Mouse (Mus musculus): ENCODE data around the gene Uqcr11. TPM values are rescaled to one million over a fixed set of nuclear protein-coding genes. Genes with fewer than 3 reads are reported as not detected.
A peak's percentile ranks its signal among the peaks of the same experiment; 100 is the strongest.

Gene Uqcr11
- polyA plus RNA-seq, 1 experiment from 2014 or later: 899 TPM

- DNase-seq (ENCODE audit: low spot score) (no peak), ATAC-seq (ENCODE audit: low FRiP score, low TSS enrichment) (no peak)
- H3K9me3 ChIP-seq (ENCODE audit: control insufficient read depth, low read length): no peaks in the 10 kb centered on the region
- no peak overlapping the region for H3K9ac ChIP-seq (ENCODE audit: low read length)
- H3K4me3 ChIP-seq (ENCODE audit: low read depth, low read length): no peak overlapping the region
- no peaks in the 10 kb centered on the region for H3K27me3 ChIP-seq (ENCODE audit: control insufficient read depth, insufficient read depth, low read length)
- no peak overlapping the region for H3K27ac ChIP-seq (replicated peaks)
- TF ChIP-seq EP300 (optimal IDR thresholded peaks at IDR 0.05): no peak
- peak; percentile 29; the same call in 1 of the 2 replicates for TF ChIP-seq CTCF (IDR thresholded peaks at IDR 0.05; ENCODE audit: low read depth)
- no peaks in the 10 kb centered on the region for H3K4me1 ChIP-seq (replicated peaks; ENCODE audit: control insufficient read depth, insufficient read depth)
- H3K4me2 ChIP-seq (replicated peaks; ENCODE audit: low read depth): no peak overlapping the region
- 93% methylated on average over 3 of the region's 3 CpGs for WGBS
- peaks cover 54% of the 10 kb centered on the region for H3K36me3 ChIP-seq (ENCODE audit: control insufficient read depth, insufficient read depth, low read length)
Observed at GRCm38 (mm10) chr10:80425041-80425440, 18.4 kb upstream of the Uqcr11 start.

GRCm38 (mm10) chr10:80423562-80423961 is 16.9 kb upstream of the Uqcr11 start:
- TF ChIP-seq CTCF (IDR thresholded peaks at IDR 0.05; ENCODE audit: low read depth) (no peak), EP300 (optimal IDR thresholded peaks at IDR 0.05) (no peak)

GRCm38 (mm10) chr10:80421651-80422472 is 15.2 kb upstream of the Uqcr11 start:
- Histone ChIP-seq H3K27ac (replicated peaks) (no peak overlapping the region), H3K4me1 (replicated peaks; ENCODE audit: control insufficient read depth, insufficient read depth) (no peaks in the 10 kb centered on the region)
- peak; percentile 21; the same call in 1 of the 2 replicates for ATAC-seq (ENCODE audit: low FRiP score, low TSS enrichment)

More at GRCm38 (mm10) chr10:80423562-80423961, 16.9 kb upstream of the Uqcr11 start:
- H3K36me3 ChIP-seq (ENCODE audit: control insufficient read depth, insufficient read depth, low read length): peaks cover 60% of the 10 kb centered on the region
- H3K9ac ChIP-seq (ENCODE audit: low read length): no peak overlapping the region
- peak overlapping the region; percentile 30; the same call in 1 of the 2 replicates for H3K27ac ChIP-seq (replicated peaks)
- ATAC-seq (ENCODE audit: low FRiP score, low TSS enrichment): no peak; the same call in 1 of the 2 replicates
- WGBS: 32% methylated on average over 4 of the region's 4 CpGs
- no peaks in the 10 kb centered on the region for H3K9me3 ChIP-seq (ENCODE audit: control insufficient read depth, low read length)
- H3K27me3 ChIP-seq (ENCODE audit: control insufficient read depth, insufficient read depth, low read length): no peaks in the 10 kb centered on the region
- H3K4me1 ChIP-seq (replicated peaks; ENCODE audit: control insufficient read depth, insufficient read depth): no peaks in the 10 kb centered on the region
- peak; percentile 61 for DNase-seq (ENCODE audit: low spot score)
- no peak overlapping the region for H3K4me3 ChIP-seq (ENCODE audit: low read depth, low read length)
- no peak overlapping the region for H3K4me2 ChIP-seq (replicated peaks; ENCODE audit: low read depth)

GRCm38 (mm10) chr10:80421208-80421607 is 14.6 kb upstream of the Uqcr11 start:
- peaks cover 58% of the 10 kb centered on the region for H3K36me3 ChIP-seq (ENCODE audit: control insufficient read depth, insufficient read depth, low read length)
- no peak for ATAC-seq (ENCODE audit: low FRiP score, low TSS enrichment)
- TF ChIP-seq CTCF (IDR thresholded peaks at IDR 0.05; ENCODE audit: low read depth): no peak

More at GRCm38 (mm10) chr10:80421651-80422472, 15.2 kb upstream of the Uqcr11 start:
- Histone ChIP-seq H3K4me2 (replicated peaks; ENCODE audit: low read depth) (no peak overlapping the region), H3K4me3 (ENCODE audit: low read depth, low read length) (no peak overlapping the region), H3K36me3 (ENCODE audit: control insufficient read depth, insufficient read depth, low read length) (peaks cover 58% of the 10 kb centered on the region), H3K9ac (ENCODE audit: low read length) (no peak overlapping the region), H3K27me3 (ENCODE audit: control insufficient read depth, insufficient read depth, low read length) (no peaks in the 10 kb centered on the region), H3K9me3 (ENCODE audit: control insufficient read depth, low read length) (no peaks in the 10 kb centered on the region)
- WGBS: 76% methylated on average over 9 of the region's 9 CpGs
- TF ChIP-seq CTCF (IDR thresholded peaks at IDR 0.05; ENCODE audit: low read depth) (no peak), EP300 (optimal IDR thresholded peaks at IDR 0.05) (no peak)
- no peak for DNase-seq (ENCODE audit: low spot score)

GRCm38 (mm10) chr10:80420729-80421128 is 14.1 kb upstream of the Uqcr11 start:
- 91% methylated on average over 10 of the region's 10 CpGs for WGBS
- Histone ChIP-seq H3K27ac (replicated peaks) (no peak overlapping the region), H3K4me3 (ENCODE audit: low read depth, low read length) (no peak overlapping the region), H3K9ac (ENCODE audit: low read length) (no peak overlapping the region; the same call in 1 of the 2 replicates), H3K4me2 (replicated peaks; ENCODE audit: low read depth) (no peak overlapping the region), H3K36me3 (ENCODE audit: control insufficient read depth, insufficient read depth, low read length) (peaks cover 56% of the 10 kb centered on the region), H3K27me3 (ENCODE audit: control insufficient read depth, insufficient read depth, low read length) (no peaks in the 10 kb centered on the region), H3K9me3 (ENCODE audit: control insufficient read depth, low read length) (no peaks in the 10 kb centered on the region), H3K4me1 (replicated peaks; ENCODE audit: control insufficient read depth, insufficient read depth) (no peaks in the 10 kb centered on the region)
- no peak for DNase-seq (ENCODE audit: low spot score)
- TF ChIP-seq EP300 (optimal IDR thresholded peaks at IDR 0.05): no peak
- ATAC-seq (ENCODE audit: low FRiP score, low TSS enrichment): no peak

More at GRCm38 (mm10) chr10:80421208-80421607, 14.6 kb upstream of the Uqcr11 start:
- no peak for DNase-seq (ENCODE audit: low spot score)
- Histone ChIP-seq H3K4me1 (replicated peaks; ENCODE audit: control insufficient read depth, insufficient read depth) (no peaks in the 10 kb centered on the region), H3K9me3 (ENCODE audit: control insufficient read depth, low read length) (no peaks in the 10 kb centered on the region), H3K9ac (ENCODE audit: low read length) (no peak overlapping the region; the same call in 1 of the 2 replicates), H3K4me2 (replicated peaks; ENCODE audit: low read depth) (no peak overlapping the region), H3K4me3 (ENCODE audit: low read depth, low read length) (no peak overlapping the region), H3K27ac (replicated peaks) (no peak overlapping the region), H3K27me3 (ENCODE audit: control insufficient read depth, insufficient read depth, low read length) (no peaks in the 10 kb centered on the region)
- WGBS: 92% methylated on average over 8 of the region's 8 CpGs

GRCm38 (mm10) chr10:80419419-80419818 is 12.8 kb upstream of the Uqcr11 start:
- DNase-seq (ENCODE audit: low spot score) (peak; percentile 66), ATAC-seq (ENCODE audit: low FRiP score, low TSS enrichment) (no peak; the same call in 1 of the 2 replicates)
- peaks cover 54% of the 10 kb centered on the region for H3K36me3 ChIP-seq (ENCODE audit: control insufficient read depth, insufficient read depth, low read length)
- H3K4me2 ChIP-seq (replicated peaks; ENCODE audit: low read depth): no peak overlapping the region
- no peaks in the 10 kb centered on the region for H3K4me1 ChIP-seq (replicated peaks; ENCODE audit: control insufficient read depth, insufficient read depth)
- TF ChIP-seq EP300 (optimal IDR thresholded peaks at IDR 0.05): no peak
- TF ChIP-seq CTCF (IDR thresholded peaks at IDR 0.05; ENCODE audit: low read depth): no peak
- WGBS: 67% methylated on average over 8 of the region's 8 CpGs
- H3K9ac ChIP-seq (ENCODE audit: low read length): no peak overlapping the region; the same call in 1 of the 2 replicates
- no peak overlapping the region for H3K4me3 ChIP-seq (ENCODE audit: low read depth, low read length)
- peak overlapping the region; percentile 13; the same call in 1 of the 2 replicates for H3K27ac ChIP-seq (replicated peaks)
- H3K27me3 ChIP-seq (ENCODE audit: control insufficient read depth, insufficient read depth, low read length): no peaks in the 10 kb centered on the region
- H3K9me3 ChIP-seq (ENCODE audit: control insufficient read depth, low read length): no peaks in the 10 kb centered on the region
